Mouse (Mus musculus) spleen, adult 2 months (tissue): Measurements from ENCODE around the gene Cftr. TPM values are rescaled to one million over a fixed set of nuclear protein-coding genes. Genes with fewer than 3 reads are reported as not detected.

ENCODE experiments used
- DNase-seq, 2 experiments: peaks; one replicate each; pipeline versions ENCODE4 v3.0.0 to v3.0.0-alpha.2; 2012 to 2021; ENCODE audit warnings: low spot score in 2 of 2, low read depth in 1 of 2
- H3K27ac ChIP-seq: fragments of 200-500 bp; 2 replicates; pipeline ENCODE4 v1.5.1; 2012; ENCODE audit warnings: low read length, inconsistent platforms; ENCODE audit not compliant: insufficient read depth
- H3K27me3 ChIP-seq: fragments of 200-500 bp; 2 replicates; pipeline ENCODE4 v1.6.1; 2012; ENCODE audit warnings: mild to moderate bottlenecking, moderate library complexity, low read length, inconsistent platforms; ENCODE audit not compliant: control insufficient read depth, insufficient read depth
- H3K36me3 ChIP-seq: fragments of 200-500 bp; 2 replicates; pipeline ENCODE4 v1.6.1; 2012; ENCODE audit warnings: mild to moderate bottlenecking, low read length, inconsistent platforms; ENCODE audit not compliant: control insufficient read depth, insufficient read depth
- H3K4me1 ChIP-seq: fragments of 200-500 bp; 2 replicates; pipeline ENCODE4 v1.6.1; 2011; ENCODE audit warnings: inconsistent platforms; ENCODE audit not compliant: control insufficient read depth, insufficient read depth, insufficient read length
- H3K4me3 ChIP-seq: fragments of 200-500 bp; 2 replicates; pipeline ENCODE4 v1.5.1; 2011; ENCODE audit warnings: mild to moderate bottlenecking, inconsistent platforms; ENCODE audit not compliant: insufficient read depth, insufficient read length; ENCODE audit errors: extremely low read depth
- CTCF ChIP-seq: fragments of 200-500 bp; IDR thresholded peaks from 2 replicates; pipeline ENCODE4 v1.5.1; 2011; ENCODE audit warnings: mild to moderate bottlenecking, inconsistent platforms; ENCODE audit not compliant: insufficient read depth, insufficient read length, insufficient replicate concordance; ENCODE audit errors: extremely low read depth
- POLR2A ChIP-seq: fragments of 200-500 bp; IDR thresholded peaks from 2 replicates; pipeline ENCODE4 v1.6.1; 2011; ENCODE audit warnings: low read depth, low read length, inconsistent platforms
- WGBS: fragments of 180-500 bp; shearing (Covaris S2); methylation state at CpG from one replicate; pipeline ENCODE4 v1.1.7; 2018; 5-methylcytosine and 5-hydroxymethylcytosine counted together
- polyA plus RNA-seq: library from polyadenylated mRNA; depleted of rRNA; stranded (reverse); fragments of >200 nt; gene quantifications from 2 replicates; pipeline ENCODE4 v1.2.3, GENCODE M21; 2012; rRNA removed

Cftr gene
- polyA plus RNA-seq, 1 experiment, result 0.01 TPM

DNA sequence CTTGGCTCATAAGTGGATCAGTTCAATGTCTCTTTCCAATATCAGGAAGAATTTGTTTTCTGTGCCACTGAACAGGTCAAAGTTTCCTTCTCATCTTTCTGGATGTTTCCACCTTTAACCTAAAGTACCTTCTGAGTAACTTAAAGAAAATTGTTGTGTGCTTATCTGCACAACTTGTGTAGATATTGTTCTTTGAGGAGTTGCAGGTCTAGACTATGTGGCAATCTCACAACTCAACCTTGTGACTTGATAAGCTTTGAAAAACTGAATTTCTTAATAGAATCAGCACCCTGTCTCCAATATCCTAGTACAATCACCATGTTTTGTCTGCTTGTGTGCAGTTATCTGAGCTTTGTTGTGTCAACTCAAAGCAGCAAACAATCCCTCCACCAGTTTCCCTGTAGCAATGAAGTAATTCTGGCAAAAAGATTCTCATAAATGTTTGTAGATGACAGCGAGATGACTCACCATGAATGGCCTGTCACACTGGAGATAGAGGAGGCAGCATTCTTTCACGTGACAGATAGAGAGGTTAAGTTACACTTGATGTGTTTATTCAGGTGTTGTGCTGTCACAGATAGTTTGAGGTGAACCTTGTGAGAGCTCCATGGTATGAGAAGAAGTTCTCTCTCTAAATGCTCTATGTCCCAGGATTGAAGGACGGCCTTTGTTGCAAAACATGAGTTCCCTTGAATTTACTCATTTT, 178.8 kb downstream of the Cftr start:
- Histone ChIP-seq H3K27me3 (no peaks in the 10 kb centered on the region), H3K27ac (no peak overlapping the region), H3K36me3 (no peaks in the 10 kb centered on the region), H3K4me3 (no peak overlapping the region), H3K4me1 (no peaks in the 10 kb centered on the region)
- DNase-seq, result no peak
- TF ChIP-seq POLR2A (no peak), CTCF (no peak)
- 82% methylated on average over 3 of the region's 3 CpGs for WGBS

DNA sequence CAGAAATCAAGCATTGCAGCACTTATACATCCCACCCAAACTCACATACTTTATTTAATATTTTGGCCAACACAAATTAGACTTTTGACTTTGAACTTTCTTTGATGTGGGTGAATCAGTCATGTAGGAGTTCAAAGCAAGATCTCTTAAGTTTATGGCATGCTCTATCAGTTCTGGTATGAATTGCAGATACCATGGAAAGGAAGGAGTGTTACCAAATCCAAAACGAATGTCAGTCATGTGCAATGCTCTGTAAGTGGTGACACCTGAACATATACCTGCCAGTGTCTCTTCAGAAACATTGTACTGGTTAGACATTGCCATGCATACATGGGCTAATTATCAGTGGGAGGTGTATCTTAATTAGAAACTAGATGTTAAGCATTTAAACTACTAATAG, 189.7 kb downstream of the Cftr start:
- no peaks in the 10 kb centered on the region for H3K36me3 ChIP-seq
- H3K27me3 ChIP-seq, result no peaks in the 10 kb centered on the region
- H3K27ac ChIP-seq, result no peak overlapping the region
- TF ChIP-seq CTCF (no peak), POLR2A (no peak)
- no peak for DNase-seq
- no peak overlapping the region for H3K4me3 ChIP-seq
- H3K4me1 ChIP-seq, result no peaks in the 10 kb centered on the region
- WGBS, result 78% methylated on average over 1 of the region's 1 CpGs

DNA sequence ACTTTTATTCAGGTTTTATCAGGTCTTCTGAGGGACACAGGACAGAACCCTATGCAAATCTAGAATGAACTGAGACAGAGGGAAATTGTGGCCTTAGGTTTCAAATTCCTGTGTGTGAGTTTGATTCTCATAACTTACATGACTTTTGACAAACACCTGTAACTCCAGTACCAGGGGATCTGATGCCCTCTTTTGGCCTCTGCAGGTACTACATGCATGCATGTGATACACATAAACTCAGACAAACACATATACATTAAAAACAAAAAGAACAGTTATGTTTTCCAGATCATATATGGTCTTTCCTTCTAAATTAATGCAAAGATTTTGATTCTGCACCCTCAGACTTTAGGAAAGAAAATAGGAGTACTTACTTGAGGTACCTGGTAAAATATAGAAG, 190.5 kb downstream of the Cftr start:
- no peak overlapping the region for H3K27ac ChIP-seq
- no peak overlapping the region for H3K4me3 ChIP-seq
- DNase-seq, result no peak
- no peaks in the 10 kb centered on the region for H3K4me1 ChIP-seq
- no peaks in the 10 kb centered on the region for H3K36me3 ChIP-seq
- H3K27me3 ChIP-seq, result no peaks in the 10 kb centered on the region
- TF ChIP-seq POLR2A (no peak), CTCF (no peak)

DNA sequence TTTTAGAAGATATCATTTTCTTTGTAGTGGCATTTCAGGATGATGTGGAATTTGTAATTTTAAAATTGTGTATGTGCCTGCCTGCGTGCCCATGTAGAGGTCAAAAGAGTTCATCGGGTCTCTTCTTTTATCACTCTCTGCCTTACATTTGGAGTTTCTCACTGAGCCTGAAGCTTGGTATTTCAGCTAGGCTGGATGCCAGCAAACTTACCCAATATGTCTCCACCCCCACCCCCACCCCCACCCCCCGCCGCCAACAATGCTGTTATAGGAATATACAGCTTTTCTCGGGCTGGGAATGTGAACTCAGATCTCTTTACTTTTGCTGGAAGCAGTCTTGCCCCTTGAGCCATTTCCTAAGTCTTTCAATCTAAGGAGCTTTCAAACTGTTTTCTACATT, 191.7 kb downstream of the Cftr start:
- WGBS, result 88% methylated on average over 5 of the region's 5 CpGs
- no peaks in the 10 kb centered on the region for H3K4me1 ChIP-seq
- H3K4me3 ChIP-seq, result no peak overlapping the region
- DNase-seq, result no peak
- no peak overlapping the region for H3K27ac ChIP-seq
- H3K36me3 ChIP-seq, result no peaks in the 10 kb centered on the region
- H3K27me3 ChIP-seq, result no peaks in the 10 kb centered on the region
- TF ChIP-seq POLR2A, result no peak
- TF ChIP-seq CTCF, result no peak

DNA sequence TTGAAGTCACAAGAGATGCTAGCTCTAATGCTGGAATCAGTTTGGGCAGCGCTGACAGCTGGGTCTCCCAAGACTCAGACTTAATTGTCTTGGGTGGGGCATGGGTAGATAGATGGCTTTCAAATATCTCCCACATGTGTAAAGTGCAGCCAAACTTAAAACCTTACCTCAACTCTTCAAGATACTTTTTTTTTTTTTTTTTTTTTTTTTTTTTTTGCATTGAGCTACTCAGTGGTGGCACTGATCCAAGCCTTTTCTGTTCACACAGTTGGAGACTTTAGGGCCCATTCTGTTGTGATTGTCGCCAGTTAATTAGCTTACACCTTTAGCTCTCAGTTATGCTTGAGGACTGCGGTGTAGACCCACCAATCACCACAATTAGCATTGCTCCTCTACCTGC, 198.6 kb downstream of the Cftr start:
- no peak for DNase-seq
- no peak overlapping the region for H3K4me3 ChIP-seq
- no peak for TF ChIP-seq CTCF
- TF ChIP-seq POLR2A, result no peak
- WGBS, result 91% methylated on average over 3 of the region's 3 CpGs
- H3K27ac ChIP-seq, result no peak overlapping the region
- no peaks in the 10 kb centered on the region for H3K4me1 ChIP-seq
- H3K27me3 ChIP-seq, result no peaks in the 10 kb centered on the region; the same call in 1 of the 2 replicates
- H3K36me3 ChIP-seq, result no peaks in the 10 kb centered on the region

DNA sequence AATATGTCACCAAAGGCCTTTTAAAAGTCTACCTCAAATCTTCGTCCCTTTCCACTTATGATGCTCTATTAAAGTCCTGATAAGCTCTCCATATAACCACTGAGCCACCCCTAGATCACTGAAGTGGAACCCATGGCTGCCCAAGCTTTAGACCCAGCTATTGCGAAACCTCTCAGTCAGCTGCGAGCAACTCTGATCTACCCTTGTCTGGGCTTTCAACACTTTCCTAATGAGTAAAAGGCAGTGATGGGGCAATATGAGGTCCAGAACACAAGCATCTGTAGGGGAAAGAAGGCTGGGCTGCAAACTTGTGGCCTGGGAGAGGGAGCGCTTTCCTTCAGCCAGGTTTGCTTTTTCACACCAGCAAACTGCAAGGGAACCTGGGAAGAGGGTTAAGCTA, 199.2 kb downstream of the Cftr start:
- no peak for DNase-seq
- H3K27me3 ChIP-seq, result no peaks in the 10 kb centered on the region; the same call in 1 of the 2 replicates
- no peak overlapping the region for H3K27ac ChIP-seq
- no peak overlapping the region for H3K4me3 ChIP-seq
- H3K36me3 ChIP-seq, result no peaks in the 10 kb centered on the region
- 91% methylated on average over 4 of the region's 4 CpGs for WGBS
- TF ChIP-seq CTCF, result no peak
- no peak for TF ChIP-seq POLR2A
- no peaks in the 10 kb centered on the region for H3K4me1 ChIP-seq

Other genes with a start within 250 kb of the Cftr start
- 1.3 and 1.4 TPM in 2 replicates for gene Wnt2, start 140.1 kb upstream of the Cftr start, polyA plus RNA-seq
- not detected in 2 replicates for gene Asz1, start 61.6 kb upstream of the Cftr start, polyA plus RNA-seq